Mouse (Mus musculus): Measurements from ENCODE around the gene Slc6a12. TPM values are rescaled to one million over a fixed set of nuclear protein-coding genes. Genes with fewer than 3 reads are reported as not detected.
A peak's percentile ranks its signal among the peaks of the same experiment; 100 is the strongest.

Slc6a12 gene
- polyA plus RNA-seq, 1 experiment, result 1.9 TPM

- TF ChIP-seq POLR2A (IDR thresholded peaks at IDR 0.05; ENCODE audit: low read depth, low read length) (no peak), CTCF (IDR thresholded peaks at IDR 0.05; ENCODE audit: extremely low read depth, insufficient read depth, insufficient read length, insufficient replicate concordance) (no peak)
- Histone ChIP-seq H3K36me3 (ENCODE audit: control insufficient read depth, insufficient read depth, low read length) (no peaks in the 10 kb centered on the region), H3K4me1 (ENCODE audit: control insufficient read depth, insufficient read depth, insufficient read length) (no peaks in the 10 kb centered on the region), H3K4me3 (ENCODE audit: extremely low read depth, insufficient read depth, insufficient read length) (no peak overlapping the region), H3K27me3 (ENCODE audit: control insufficient read depth, insufficient read depth, low read length) (no peaks in the 10 kb centered on the region), H3K27ac (ENCODE audit: insufficient read depth, low read length) (no peak overlapping the region)
- DNase-seq (ENCODE audit: low read depth in 1 of 2, low spot score in 2 of 2), result no peak
- 62% methylated on average over 10 of the region's 10 CpGs for WGBS
These were observed 12.9 kb upstream of the Slc6a12 start for GRCm38 (mm10) chr6:121329848-121330508.

- WGBS, result 88% methylated on average over 9 of the region's 9 CpGs
- no peak overlapping the region for H3K27ac ChIP-seq (ENCODE audit: insufficient read depth, low read length)
- peaks cover 3% of the 10 kb centered on the region; the same call in 1 of the 2 replicates for H3K4me1 ChIP-seq (ENCODE audit: control insufficient read depth, insufficient read depth, insufficient read length)
- no peaks in the 10 kb centered on the region for H3K27me3 ChIP-seq (ENCODE audit: control insufficient read depth, insufficient read depth, low read length)
- TF ChIP-seq POLR2A (IDR thresholded peaks at IDR 0.05; ENCODE audit: low read depth, low read length) (no peak), CTCF (IDR thresholded peaks at IDR 0.05; ENCODE audit: extremely low read depth, insufficient read depth, insufficient read length, insufficient replicate concordance) (no peak)
- no peak for DNase-seq (ENCODE audit: low read depth in 1 of 2, low spot score in 2 of 2)
- H3K36me3 ChIP-seq (ENCODE audit: control insufficient read depth, insufficient read depth, low read length), result no peaks in the 10 kb centered on the region
- H3K4me3 ChIP-seq (ENCODE audit: extremely low read depth, insufficient read depth, insufficient read length), result no peak overlapping the region
These were observed 7.0 kb upstream of the Slc6a12 start for GRCm38 (mm10) chr6:121335841-121336240.

- Histone ChIP-seq H3K27ac (ENCODE audit: insufficient read depth, low read length) (no peak overlapping the region), H3K4me1 (ENCODE audit: control insufficient read depth, insufficient read depth, insufficient read length) (peaks cover 6% of the 10 kb centered on the region; the same call in 1 of the 2 replicates), H3K36me3 (ENCODE audit: control insufficient read depth, insufficient read depth, low read length) (no peaks in the 10 kb centered on the region), H3K27me3 (ENCODE audit: control insufficient read depth, insufficient read depth, low read length) (no peaks in the 10 kb centered on the region), H3K4me3 (ENCODE audit: extremely low read depth, insufficient read depth, insufficient read length) (no peak overlapping the region)
- 28% methylated on average over 8 of the region's 8 CpGs for WGBS
- DNase-seq (ENCODE audit: low read depth in 1 of 2, low spot score in 2 of 2), result peak in 1 of 2 experiments; percentile 13
- no peak for TF ChIP-seq POLR2A (IDR thresholded peaks at IDR 0.05; ENCODE audit: low read depth, low read length)
- no peak for TF ChIP-seq CTCF (IDR thresholded peaks at IDR 0.05; ENCODE audit: extremely low read depth, insufficient read depth, insufficient read length, insufficient replicate concordance)
These were observed 6.3 kb upstream of the Slc6a12 start for GRCm38 (mm10) chr6:121336558-121336957.

GRCm38 (mm10) chr6:121337229-121337628, 5.6 kb upstream of the Slc6a12 start:
- TF ChIP-seq POLR2A (IDR thresholded peaks at IDR 0.05; ENCODE audit: low read depth, low read length), result no peak
- TF ChIP-seq CTCF (IDR thresholded peaks at IDR 0.05; ENCODE audit: extremely low read depth, insufficient read depth, insufficient read length, insufficient replicate concordance), result no peak
- 94% methylated on average over 9 of the region's 9 CpGs for WGBS
- no peak for DNase-seq (ENCODE audit: low read depth in 1 of 2, low spot score in 2 of 2)
- Histone ChIP-seq H3K27ac (ENCODE audit: insufficient read depth, low read length) (no peak overlapping the region), H3K27me3 (ENCODE audit: control insufficient read depth, insufficient read depth, low read length) (no peaks in the 10 kb centered on the region), H3K4me1 (ENCODE audit: control insufficient read depth, insufficient read depth, insufficient read length) (peaks cover 6% of the 10 kb centered on the region; the same call in 1 of the 2 replicates), H3K36me3 (ENCODE audit: control insufficient read depth, insufficient read depth, low read length) (no peaks in the 10 kb centered on the region), H3K4me3 (ENCODE audit: extremely low read depth, insufficient read depth, insufficient read length) (no peak overlapping the region)

GRCm38 (mm10) chr6:121337770-121338518, 4.9 kb upstream of the Slc6a12 start:
- 32% methylated on average over 3 of the region's 3 CpGs for WGBS
- DNase-seq (ENCODE audit: low read depth in 1 of 2, low spot score in 2 of 2), result peak; percentile 64 to 66

GRCm38 (mm10) chr6:121338519-121338896, 4.4 kb upstream of the Slc6a12 start:
- Histone ChIP-seq H3K27ac (ENCODE audit: insufficient read depth, low read length) (no peak overlapping the region), H3K4me1 (ENCODE audit: control insufficient read depth, insufficient read depth, insufficient read length) (peaks cover 6% of the 10 kb centered on the region; the same call in 1 of the 2 replicates), H3K27me3 (ENCODE audit: control insufficient read depth, insufficient read depth, low read length) (no peaks in the 10 kb centered on the region), H3K36me3 (ENCODE audit: control insufficient read depth, insufficient read depth, low read length) (no peaks in the 10 kb centered on the region), H3K4me3 (ENCODE audit: extremely low read depth, insufficient read depth, insufficient read length) (no peak overlapping the region)
- 54% methylated on average over 4 of the region's 4 CpGs for WGBS
- TF ChIP-seq CTCF (IDR thresholded peaks at IDR 0.05; ENCODE audit: extremely low read depth, insufficient read depth, insufficient read length, insufficient replicate concordance) (no peak), POLR2A (IDR thresholded peaks at IDR 0.05; ENCODE audit: low read depth, low read length) (no peak)
- DNase-seq (ENCODE audit: low read depth in 1 of 2, low spot score in 2 of 2), result no peak

More at GRCm38 (mm10) chr6:121337770-121338518, 4.9 kb upstream of the Slc6a12 start:
- H3K27ac ChIP-seq (ENCODE audit: insufficient read depth, low read length), result no peak overlapping the region
- no peak overlapping the region for H3K4me3 ChIP-seq (ENCODE audit: extremely low read depth, insufficient read depth, insufficient read length)
- no peaks in the 10 kb centered on the region for H3K27me3 ChIP-seq (ENCODE audit: control insufficient read depth, insufficient read depth, low read length)
- TF ChIP-seq POLR2A (IDR thresholded peaks at IDR 0.05; ENCODE audit: low read depth, low read length), result no peak
- TF ChIP-seq CTCF (IDR thresholded peaks at IDR 0.05; ENCODE audit: extremely low read depth, insufficient read depth, insufficient read length, insufficient replicate concordance), result peak; percentile 69; the same call in 1 of the 2 replicates
- H3K4me1 ChIP-seq (ENCODE audit: control insufficient read depth, insufficient read depth, insufficient read length), result peaks cover 6% of the 10 kb centered on the region; the same call in 1 of the 2 replicates
- no peaks in the 10 kb centered on the region for H3K36me3 ChIP-seq (ENCODE audit: control insufficient read depth, insufficient read depth, low read length)
